Mouse (Mus musculus) myocyte (in vitro differentiated cells): ENCODE measurements at regions not wholly inside any gene's neighbourhood (a gene's known extent, or its start where the extent isn't known, plus 50 kb on each side); places are given as distances from the start of the nearest gene placed in this dataset.

Experiments used
- CEBPB ChIP-seq: IDR thresholded peaks from 2 replicates; pipeline ENCODE4 v1.6.1; 2011; ENCODE audit warnings: mild to moderate bottlenecking, moderate library complexity; ENCODE audit not compliant: poor library complexity, insufficient read depth, severe bottlenecking
- MAX ChIP-seq: IDR thresholded peaks from one replicate; pipeline ENCODE4 v1.6.1; 2011; ENCODE audit warnings: low read depth, mild to moderate bottlenecking, control low read depth
- MYOD1 ChIP-seq, 3 experiments: IDR thresholded peaks; one replicate each; pipeline ENCODE4 v1.6.1; 2011; ENCODE audit warnings: control low read depth in 2 of 3, low read depth in 2 of 3, mild to moderate bottlenecking in 2 of 3, moderate library complexity in 1 of 3; ENCODE audit not compliant: insufficient read length in 2 of 3, control insufficient read depth in 1 of 3
- MYOG ChIP-seq, 3 experiments: IDR thresholded peaks; one replicate each; pipeline ENCODE4 v1.6.1; 2011; ENCODE audit warnings: control low read depth in 2 of 3, low read depth in 2 of 3, mild to moderate bottlenecking in 2 of 3; ENCODE audit not compliant: insufficient read length in 2 of 3, control insufficient read depth in 1 of 3, insufficient read depth in 1 of 3
- POLR2A ChIP-seq: IDR thresholded peaks from one replicate; pipeline ENCODE4 v1.6.1; 2011; ENCODE audit warnings: low read depth, mild to moderate bottlenecking, control low read depth, moderate library complexity; ENCODE audit not compliant: insufficient read length
- REST ChIP-seq: IDR thresholded peaks from one replicate; pipeline ENCODE4 v1.6.1; 2011; ENCODE audit warnings: mild to moderate bottlenecking, control low read depth, moderate library complexity; ENCODE audit not compliant: insufficient read depth, insufficient read length
- USF1 ChIP-seq: IDR thresholded peaks from one replicate; pipeline ENCODE4 v1.6.1; 2011; ENCODE audit warnings: low read depth, mild to moderate bottlenecking, control low read depth, moderate library complexity

DNA sequence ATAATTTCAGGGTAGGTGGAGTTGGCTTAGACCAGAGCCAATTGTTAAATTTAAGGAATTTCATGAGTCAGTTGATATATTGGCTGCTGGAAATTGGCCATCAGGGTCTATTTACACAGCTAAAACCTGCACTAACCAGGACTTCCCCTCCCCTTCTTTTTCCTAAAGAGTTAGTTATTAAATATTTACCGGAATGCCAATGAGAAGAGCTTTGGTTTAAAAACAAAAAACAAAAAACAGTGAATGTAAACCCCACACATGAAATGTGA is 294.6 kb downstream of the Epha4 start:
- TF ChIP-seq MAX (no peak), POLR2A (no peak), MYOG (IDR thresholded peaks at IDR 0.05; ENCODE audit: control insufficient read depth in 1 of 3, insufficient read depth in 1 of 3, insufficient read length in 2 of 3, low read depth in 2 of 3) (no peak), REST (no peak), USF1 (no peak), MYOD1 (IDR thresholded peaks at IDR 0.05; ENCODE audit: control insufficient read depth in 1 of 3, insufficient read length in 2 of 3, low read depth in 2 of 3) (no peak), CEBPB (no peak)
